Mouse (Mus musculus): ENCODE data around the gene Relt. TPM values are rescaled to one million over a fixed set of nuclear protein-coding genes. Genes with fewer than 3 reads are reported as not detected.

Relt gene
- polyA plus RNA-seq, 1 experiment from 2014 or later, result 4.0 TPM

DNA sequence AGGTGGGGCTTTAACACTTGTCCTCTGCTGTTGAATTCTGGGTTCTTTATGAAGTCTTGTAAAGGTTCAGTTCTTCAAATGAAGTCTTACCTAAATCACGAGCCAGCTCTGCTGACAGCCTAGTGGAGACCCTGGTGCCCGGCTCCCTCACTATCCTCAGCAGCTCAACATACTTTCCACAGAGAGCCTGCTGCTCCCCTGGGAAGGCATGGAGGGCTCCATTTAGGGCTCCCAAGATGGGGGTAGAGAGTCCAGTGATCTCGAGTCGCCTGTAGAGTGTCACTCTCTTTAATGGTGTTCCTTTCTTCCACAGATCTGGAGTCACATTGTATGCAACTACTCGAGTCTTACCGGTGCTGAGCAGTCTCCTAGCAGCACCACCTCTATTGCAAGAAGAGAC, 27.5 kb downstream of the Relt start:
- no peak overlapping the region for H3K27ac ChIP-seq (ENCODE audit: low read length)
- ATAC-seq (ENCODE audit: insufficient read depth, low FRiP score), result no peak
- H3K4me2 ChIP-seq (ENCODE audit: low read depth, low read length), result no peak overlapping the region
- H3K4me1 ChIP-seq (ENCODE audit: control insufficient read depth, insufficient read depth, low read length), result no peaks in the 10 kb centered on the region
- no peaks in the 10 kb centered on the region for H3K36me3 ChIP-seq (ENCODE audit: control insufficient read depth, insufficient read depth, low read length)
- no peak overlapping the region for H3K4me3 ChIP-seq (replicated peaks; ENCODE audit: low read length)
- H3K27me3 ChIP-seq (ENCODE audit: control insufficient read depth, insufficient read depth, low read length), result no peaks in the 10 kb centered on the region
- WGBS, result 88% methylated on average over 6 of the region's 6 CpGs
- no peaks in the 10 kb centered on the region for H3K9me3 ChIP-seq (replicated peaks; ENCODE audit: control insufficient read depth, low read length)
- no peak overlapping the region for H3K9ac ChIP-seq (ENCODE audit: low read length)

DNA sequence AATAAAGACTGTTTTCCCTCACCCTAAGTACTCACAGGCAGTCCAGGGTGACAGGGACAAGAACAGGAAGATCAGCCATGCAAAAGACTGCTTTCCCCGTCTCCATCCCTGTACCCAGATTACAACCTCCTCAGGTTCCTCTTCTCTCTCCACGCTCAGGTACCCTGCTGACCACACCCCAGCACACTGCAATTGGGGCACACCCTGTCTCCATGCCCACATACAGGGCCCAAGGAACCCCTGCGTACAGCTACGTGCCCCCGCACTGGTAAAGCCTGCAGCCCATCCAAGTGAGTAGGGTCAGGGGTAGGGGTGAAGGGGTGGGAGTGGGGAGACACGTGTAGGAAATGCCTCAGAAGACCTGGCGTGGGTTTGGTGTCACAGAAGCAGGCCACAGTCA, 28.1 kb downstream of the Relt start:
- no peaks in the 10 kb centered on the region for H3K36me3 ChIP-seq (ENCODE audit: control insufficient read depth, insufficient read depth, low read length)
- H3K4me1 ChIP-seq (ENCODE audit: control insufficient read depth, insufficient read depth, low read length), result no peaks in the 10 kb centered on the region
- no peak overlapping the region for H3K4me3 ChIP-seq (replicated peaks; ENCODE audit: low read length)
- WGBS, result 84% methylated on average over 7 of the region's 7 CpGs
- H3K27ac ChIP-seq (ENCODE audit: low read length), result no peak overlapping the region
- H3K27me3 ChIP-seq (ENCODE audit: control insufficient read depth, insufficient read depth, low read length), result no peaks in the 10 kb centered on the region
- no peak for ATAC-seq (ENCODE audit: insufficient read depth, low FRiP score)
- H3K4me2 ChIP-seq (ENCODE audit: low read depth, low read length), result no peak overlapping the region
- no peak overlapping the region for H3K9ac ChIP-seq (ENCODE audit: low read length)
- no peaks in the 10 kb centered on the region for H3K9me3 ChIP-seq (replicated peaks; ENCODE audit: control insufficient read depth, low read length)

DNA sequence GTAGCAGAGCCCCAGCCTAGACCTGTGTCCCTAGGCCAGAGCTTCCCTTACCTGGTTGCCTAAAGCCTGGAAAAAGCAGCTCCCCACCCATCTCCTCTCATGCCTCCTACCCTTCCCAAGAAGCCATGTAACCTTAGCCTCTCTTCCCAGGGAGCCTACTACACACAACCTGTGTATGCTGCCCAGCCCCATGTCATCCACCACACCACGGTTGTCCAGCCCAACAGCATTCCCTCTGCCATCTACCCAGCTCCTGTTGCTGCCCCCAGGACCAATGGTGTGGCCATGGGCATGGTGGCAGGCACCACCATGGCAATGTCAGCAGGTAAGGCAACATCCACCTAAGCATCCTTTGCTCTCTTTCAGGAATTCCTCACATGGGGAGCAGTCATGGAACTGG, 29.4 kb downstream of the Relt start:
- Histone ChIP-seq H3K36me3 (ENCODE audit: control insufficient read depth, insufficient read depth, low read length) (no peaks in the 10 kb centered on the region), H3K4me1 (ENCODE audit: control insufficient read depth, insufficient read depth, low read length) (no peaks in the 10 kb centered on the region), H3K9me3 (replicated peaks; ENCODE audit: control insufficient read depth, low read length) (no peaks in the 10 kb centered on the region), H3K4me2 (ENCODE audit: low read depth, low read length) (no peak overlapping the region), H3K27ac (ENCODE audit: low read length) (no peak overlapping the region), H3K9ac (ENCODE audit: low read length) (no peak overlapping the region), H3K27me3 (ENCODE audit: control insufficient read depth, insufficient read depth, low read length) (no peaks in the 10 kb centered on the region), H3K4me3 (replicated peaks; ENCODE audit: low read length) (no peak overlapping the region)
- WGBS, result 88% methylated on average over 1 of the region's 1 CpGs
- no peak for ATAC-seq (ENCODE audit: insufficient read depth, low FRiP score)

DNA sequence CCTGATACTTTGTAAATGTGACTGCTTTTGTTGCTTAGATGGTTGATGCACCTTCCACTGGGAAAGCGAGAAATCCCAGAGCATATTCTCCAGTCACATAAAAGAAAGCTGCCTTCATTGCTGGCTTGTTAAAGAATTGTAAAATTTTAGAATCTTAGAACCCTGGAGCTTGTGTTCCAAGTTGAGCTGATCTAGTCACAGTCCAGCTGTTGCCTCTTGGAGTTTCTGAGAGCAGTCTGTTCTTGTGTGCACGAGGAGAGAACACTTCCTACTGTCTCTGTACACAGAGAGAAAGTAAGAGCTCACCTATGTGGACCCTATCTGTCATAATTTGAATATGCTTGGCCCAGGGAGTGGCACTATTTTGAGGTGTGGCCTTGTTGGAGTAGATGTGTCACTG, 34.7 kb downstream of the Relt start:
- Histone ChIP-seq H3K4me2 (ENCODE audit: low read depth, low read length) (no peak overlapping the region), H3K27ac (ENCODE audit: low read length) (no peak overlapping the region), H3K9ac (ENCODE audit: low read length) (no peak overlapping the region), H3K4me3 (replicated peaks; ENCODE audit: low read length) (no peak overlapping the region), H3K36me3 (ENCODE audit: control insufficient read depth, insufficient read depth, low read length) (no peaks in the 10 kb centered on the region), H3K9me3 (replicated peaks; ENCODE audit: control insufficient read depth, low read length) (no peaks in the 10 kb centered on the region), H3K4me1 (ENCODE audit: control insufficient read depth, insufficient read depth, low read length) (no peaks in the 10 kb centered on the region), H3K27me3 (ENCODE audit: control insufficient read depth, insufficient read depth, low read length) (no peaks in the 10 kb centered on the region)
- ATAC-seq (ENCODE audit: insufficient read depth, low FRiP score), result no peak
- WGBS, result 91% methylated on average over 2 of the region's 2 CpGs

DNA sequence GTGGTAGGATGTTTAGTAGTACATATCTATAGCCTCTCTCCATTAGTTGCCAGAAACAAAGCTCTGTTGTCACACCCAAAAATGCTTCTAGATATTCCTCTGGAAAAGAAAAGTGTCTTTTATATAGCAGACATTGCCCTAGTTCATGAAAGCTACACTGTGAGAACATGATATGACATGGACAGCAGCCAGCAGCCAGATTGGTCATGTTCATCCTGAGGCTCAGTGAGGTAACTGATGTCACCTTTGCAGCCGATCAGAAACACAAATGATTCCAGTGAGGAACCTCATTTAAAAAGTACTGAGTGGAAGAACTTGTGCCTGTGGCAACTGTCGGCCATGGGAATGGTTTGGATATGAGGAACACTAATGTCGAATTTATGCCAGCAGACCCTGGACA, 38.6 kb downstream of the Relt start:
- no peaks in the 10 kb centered on the region for H3K36me3 ChIP-seq (ENCODE audit: control insufficient read depth, insufficient read depth, low read length)
- no peak overlapping the region for H3K9ac ChIP-seq (ENCODE audit: low read length)
- no peak overlapping the region for H3K27ac ChIP-seq (ENCODE audit: low read length)
- H3K4me2 ChIP-seq (ENCODE audit: low read depth, low read length), result no peak overlapping the region
- no peak for ATAC-seq (ENCODE audit: insufficient read depth, low FRiP score)
- no peak overlapping the region for H3K4me3 ChIP-seq (replicated peaks; ENCODE audit: low read length)
- no peaks in the 10 kb centered on the region for H3K4me1 ChIP-seq (ENCODE audit: control insufficient read depth, insufficient read depth, low read length)
- no peaks in the 10 kb centered on the region for H3K27me3 ChIP-seq (ENCODE audit: control insufficient read depth, insufficient read depth, low read length)
- no peaks in the 10 kb centered on the region for H3K9me3 ChIP-seq (replicated peaks; ENCODE audit: control insufficient read depth, low read length)
- WGBS, result 92% methylated on average over 3 of the region's 3 CpGs

DNA sequence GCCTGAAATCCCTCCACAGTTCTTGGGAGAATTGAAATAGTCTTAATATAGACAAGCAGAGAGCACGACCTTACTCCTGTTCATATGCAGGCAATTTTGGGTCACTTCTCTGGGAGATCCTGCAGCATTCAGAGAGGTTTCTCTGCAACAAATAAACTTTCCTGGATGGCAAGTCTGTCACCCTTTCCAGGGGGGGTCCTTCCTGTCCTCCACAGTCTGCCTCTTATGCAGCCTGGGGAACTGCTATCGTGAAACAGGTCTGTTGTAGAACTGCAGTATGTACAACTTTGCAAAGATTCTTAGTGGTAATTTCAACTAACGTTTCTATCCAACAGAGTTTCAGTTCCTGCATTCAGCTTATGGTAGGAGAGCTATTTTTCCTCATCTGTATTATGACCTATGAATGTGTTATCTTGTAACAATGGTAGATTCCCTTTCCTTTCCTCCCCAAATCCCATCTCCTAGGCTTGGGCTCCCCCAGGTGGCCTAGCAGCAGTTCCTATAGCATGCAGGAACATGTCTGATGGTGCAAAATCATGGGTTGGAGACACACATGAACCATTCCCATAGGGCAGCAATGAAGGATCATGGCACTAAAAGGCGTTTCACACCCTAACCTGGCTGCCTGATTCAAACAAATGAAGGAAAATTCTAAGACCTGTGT, 44.7 kb downstream of the Relt start:
- WGBS, result 83% methylated on average over 4 of the region's 4 CpGs
- Histone ChIP-seq H3K36me3 (ENCODE audit: control insufficient read depth, insufficient read depth, low read length) (no peaks in the 10 kb centered on the region), H3K27ac (ENCODE audit: low read length) (no peak overlapping the region), H3K4me1 (ENCODE audit: control insufficient read depth, insufficient read depth, low read length) (0 out of 2 replicates have a peak, but pooled peaks cover 6% of the 10 kb centered on the region), H3K27me3 (ENCODE audit: control insufficient read depth, insufficient read depth, low read length) (no peaks in the 10 kb centered on the region), H3K4me3 (replicated peaks; ENCODE audit: low read length) (no peak overlapping the region), H3K4me2 (ENCODE audit: low read depth, low read length) (no peak overlapping the region), H3K9ac (ENCODE audit: low read length) (no peak overlapping the region), H3K9me3 (replicated peaks; ENCODE audit: control insufficient read depth, low read length) (no peaks in the 10 kb centered on the region)
- no peak for ATAC-seq (ENCODE audit: insufficient read depth, low FRiP score)

DNA sequence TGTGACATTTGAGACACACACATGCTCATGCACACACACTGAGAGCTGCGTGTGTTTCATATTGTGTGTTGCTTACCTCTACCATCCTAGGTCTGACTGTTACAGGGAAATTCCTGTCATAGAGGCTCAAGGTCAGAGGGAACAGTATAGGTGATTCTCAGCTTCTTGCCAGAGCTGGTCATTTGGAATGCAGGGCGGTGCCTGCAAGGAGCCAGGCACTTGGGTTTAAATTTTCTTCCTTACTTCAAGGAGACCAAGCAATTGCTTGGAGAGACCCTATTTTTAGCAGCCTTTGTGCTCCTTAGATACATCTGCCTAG, 45.8 kb downstream of the Relt start:
- Histone ChIP-seq H3K27me3 (ENCODE audit: control insufficient read depth, insufficient read depth, low read length) (no peaks in the 10 kb centered on the region), H3K27ac (ENCODE audit: low read length) (no peak overlapping the region), H3K4me1 (ENCODE audit: control insufficient read depth, insufficient read depth, low read length) (0 out of 2 replicates have a peak, but pooled peaks cover 6% of the 10 kb centered on the region), H3K4me3 (replicated peaks; ENCODE audit: low read length) (no peak overlapping the region), H3K4me2 (ENCODE audit: low read depth, low read length) (no peak overlapping the region), H3K9ac (ENCODE audit: low read length) (no peak overlapping the region), H3K36me3 (ENCODE audit: control insufficient read depth, insufficient read depth, low read length) (no peaks in the 10 kb centered on the region), H3K9me3 (replicated peaks; ENCODE audit: control insufficient read depth, low read length) (no peaks in the 10 kb centered on the region)
- no peak for ATAC-seq (ENCODE audit: insufficient read depth, low FRiP score)
- 73% methylated on average over 2 of the region's 2 CpGs for WGBS

DNA sequence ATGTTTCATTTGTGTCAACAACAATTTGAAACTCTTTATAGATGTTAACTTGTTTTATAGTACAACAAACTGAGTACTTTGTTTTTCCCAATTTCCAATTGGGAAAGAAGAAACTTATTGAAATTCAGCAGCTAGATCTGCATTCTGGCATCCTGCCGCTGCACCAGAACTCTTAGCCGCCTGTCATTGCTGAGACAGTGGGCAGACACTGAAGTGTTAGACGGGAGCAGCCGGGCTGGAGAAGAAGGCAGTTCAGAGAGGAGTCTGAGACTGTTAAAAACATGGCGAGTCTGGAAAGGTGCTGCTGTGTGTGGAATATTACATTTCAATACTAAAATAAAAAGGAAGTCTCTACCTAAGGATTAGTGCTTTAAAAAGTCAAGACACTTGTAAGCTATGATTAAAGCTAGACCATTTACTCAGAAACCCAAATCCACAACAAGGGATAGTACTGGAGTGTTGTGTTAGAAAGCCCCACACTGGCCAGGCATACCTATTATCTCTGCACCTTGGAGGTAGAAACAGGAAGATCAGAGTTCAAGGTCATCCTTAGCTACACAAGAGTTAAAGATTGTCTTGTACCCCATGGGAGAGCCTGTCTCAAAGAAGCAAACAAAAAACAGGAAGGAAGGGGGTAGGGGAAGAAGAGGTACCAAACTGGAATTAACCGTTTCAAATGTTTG, 46.3 kb downstream of the Relt start:
- WGBS, result 69% methylated on average over 6 of the region's 6 CpGs
- H3K36me3 ChIP-seq (ENCODE audit: control insufficient read depth, insufficient read depth, low read length), result no peaks in the 10 kb centered on the region
- ATAC-seq (ENCODE audit: insufficient read depth, low FRiP score), result no peak
- no peak overlapping the region for H3K4me2 ChIP-seq (ENCODE audit: low read depth, low read length)
- no peak overlapping the region for H3K27ac ChIP-seq (ENCODE audit: low read length)
- H3K27me3 ChIP-seq (ENCODE audit: control insufficient read depth, insufficient read depth, low read length), result no peaks in the 10 kb centered on the region
- H3K9me3 ChIP-seq (replicated peaks; ENCODE audit: control insufficient read depth, low read length), result no peaks in the 10 kb centered on the region
- no peak overlapping the region for H3K9ac ChIP-seq (ENCODE audit: low read length)
- H3K4me1 ChIP-seq (ENCODE audit: control insufficient read depth, insufficient read depth, low read length), result 0 out of 2 replicates have a peak, but pooled peaks cover 6% of the 10 kb centered on the region
- H3K4me3 ChIP-seq (replicated peaks; ENCODE audit: low read length), result no peak overlapping the region

DNA sequence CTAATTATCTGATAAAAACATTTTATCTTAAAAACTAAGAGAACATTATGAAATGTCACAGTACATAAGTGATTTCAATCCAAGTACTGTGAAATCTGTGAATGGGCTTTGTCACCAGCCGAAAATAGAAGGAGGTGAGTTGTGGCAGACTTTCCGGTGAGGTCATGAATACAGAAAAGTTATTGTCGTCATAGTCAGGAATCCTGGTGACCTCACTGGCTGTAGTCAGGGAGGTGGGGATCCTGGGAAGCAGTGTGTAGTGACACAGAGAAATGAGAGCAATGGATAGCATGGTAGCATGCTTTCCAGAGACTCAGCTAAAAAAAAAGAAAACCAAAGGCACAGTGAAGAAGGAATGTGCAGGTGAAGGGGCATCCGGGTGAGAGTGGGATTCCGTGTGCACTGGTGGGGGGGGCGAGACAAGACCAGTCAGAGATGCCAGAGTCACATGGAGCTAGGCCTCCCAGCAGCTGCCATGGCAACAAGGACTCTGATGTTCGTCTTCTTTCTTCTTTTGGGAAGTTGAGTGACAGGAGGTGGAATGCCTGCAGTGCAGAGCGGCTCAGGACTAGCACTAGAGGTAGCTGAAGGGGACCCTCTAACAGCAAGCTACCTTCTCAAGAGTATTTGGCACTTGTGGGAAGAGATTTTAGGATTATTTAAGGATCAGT, 47.2 kb downstream of the Relt start:
- Histone ChIP-seq H3K36me3 (ENCODE audit: control insufficient read depth, insufficient read depth, low read length) (no peaks in the 10 kb centered on the region), H3K27ac (ENCODE audit: low read length) (no peak overlapping the region), H3K9ac (ENCODE audit: low read length) (no peak overlapping the region), H3K4me3 (replicated peaks; ENCODE audit: low read length) (no peak overlapping the region), H3K27me3 (ENCODE audit: control insufficient read depth, insufficient read depth, low read length) (no peaks in the 10 kb centered on the region), H3K4me1 (ENCODE audit: control insufficient read depth, insufficient read depth, low read length) (0 out of 2 replicates have a peak, but pooled peaks cover 6% of the 10 kb centered on the region), H3K4me2 (ENCODE audit: low read depth, low read length) (no peak overlapping the region), H3K9me3 (replicated peaks; ENCODE audit: control insufficient read depth, low read length) (no peaks in the 10 kb centered on the region)
- no peak for ATAC-seq (ENCODE audit: insufficient read depth, low FRiP score)
- 57% methylated on average over 8 of the region's 8 CpGs for WGBS
